Mouse (Mus musculus) adrenal gland (tissue): ENCODE measurements around the gene Tnrc6b.

ENCODE experiments used
- intact Hi-C: fragments of 180-260 bp; cut with DNase I; formaldehyde crosslinking; loops from one replicate; pipeline ENCODE4 v1.15.1; 2025

The Tnrc6b gene

GRCm38 (mm10) chr15:80784553-80784971 lies 73.4 kb downstream of the Tnrc6b start:
- intact Hi-C loops, result no loop called here

GRCm38 (mm10) chr15:80785699-80786098 lies 74.6 kb downstream of the Tnrc6b start:
- intact Hi-C loops, result no loop called here

- intact Hi-C loops, result no loop called here
Measured at GRCm38 (mm10) chr15:80787746-80788145, 76.6 kb downstream of the Tnrc6b start.

- intact Hi-C loops, result no loop called here
Measured at GRCm38 (mm10) chr15:80792556-80792955, 81.4 kb downstream of the Tnrc6b start.

- intact Hi-C loops, result loop anchor here (5.0 kb wide), 1 partner anchor 73 kb away; no protein-coding TSS in a partner anchor
Measured at GRCm38 (mm10) chr15:80795076-80795475, 84.0 kb downstream of the Tnrc6b start.

GRCm38 (mm10) chr15:80797757-80798156 lies 86.6 kb downstream of the Tnrc6b start:
- intact Hi-C loops, result loop anchor here (5.0 kb wide), 1 partner anchor 75 kb away; no protein-coding TSS in a partner anchor

- intact Hi-C loops, result loop anchor here (5.0 kb wide), 1 partner anchor 76 kb away; no protein-coding TSS in a partner anchor
Measured at GRCm38 (mm10) chr15:80798367-80799073, 87.4 kb downstream of the Tnrc6b start.

GRCm38 (mm10) chr15:80799074-80799633 lies 88.0 kb downstream of the Tnrc6b start:
- intact Hi-C loops, result loop anchor here (5.0 kb wide), 1 partner anchor 77 kb away; no protein-coding TSS in a partner anchor

GRCm38 (mm10) chr15:80799634-80800137 lies 88.6 kb downstream of the Tnrc6b start:
- intact Hi-C loops, result loop anchor here (5.0 kb wide), 2 partner anchors 77 to 92 kb away; no protein-coding TSS in a partner anchor

GRCm38 (mm10) chr15:80800201-80800600 lies 89.1 kb downstream of the Tnrc6b start:
- intact Hi-C loops, result loop anchor here (5.0 kb wide), 1 partner anchor 93 kb away; no protein-coding TSS in a partner anchor

- intact Hi-C loops, result loop anchor here (5.0 kb wide), 1 partner anchor 93 kb away; no protein-coding TSS in a partner anchor
Measured at GRCm38 (mm10) chr15:80800765-80801164, 89.7 kb downstream of the Tnrc6b start.

- intact Hi-C loops, result loop anchor here (5.0 kb wide), 1 partner anchor 94 kb away; no protein-coding TSS in a partner anchor
Measured at GRCm38 (mm10) chr15:80801597-80801996, 90.5 kb downstream of the Tnrc6b start.

- intact Hi-C loops, result no loop called here
Measured at GRCm38 (mm10) chr15:80807162-80807561, 96.0 kb downstream of the Tnrc6b start.

- intact Hi-C loops, result no loop called here
Measured at GRCm38 (mm10) chr15:80810226-80810625, 99.1 kb downstream of the Tnrc6b start.

- intact Hi-C loops, result no loop called here
Measured at GRCm38 (mm10) chr15:80812840-80813239, 101.7 kb downstream of the Tnrc6b start.

GRCm38 (mm10) chr15:80814792-80815191 lies 103.7 kb downstream of the Tnrc6b start:
- intact Hi-C loops, result no loop called here

GRCm38 (mm10) chr15:80822276-80822675 lies 111.2 kb downstream of the Tnrc6b start:
- intact Hi-C loops, result no loop called here

GRCm38 (mm10) chr15:80831170-80831569 lies 120.1 kb downstream of the Tnrc6b start:
- intact Hi-C loops, result no loop called here

- intact Hi-C loops, result no loop called here
Measured at GRCm38 (mm10) chr15:80832808-80833207, 121.7 kb downstream of the Tnrc6b start.

GRCm38 (mm10) chr15:80836246-80836645 lies 125.1 kb downstream of the Tnrc6b start:
- intact Hi-C loops, result no loop called here

GRCm38 (mm10) chr15:80838836-80839235 lies 127.7 kb downstream of the Tnrc6b start:
- intact Hi-C loops, result no loop called here
